In the genomic region with DNA sequence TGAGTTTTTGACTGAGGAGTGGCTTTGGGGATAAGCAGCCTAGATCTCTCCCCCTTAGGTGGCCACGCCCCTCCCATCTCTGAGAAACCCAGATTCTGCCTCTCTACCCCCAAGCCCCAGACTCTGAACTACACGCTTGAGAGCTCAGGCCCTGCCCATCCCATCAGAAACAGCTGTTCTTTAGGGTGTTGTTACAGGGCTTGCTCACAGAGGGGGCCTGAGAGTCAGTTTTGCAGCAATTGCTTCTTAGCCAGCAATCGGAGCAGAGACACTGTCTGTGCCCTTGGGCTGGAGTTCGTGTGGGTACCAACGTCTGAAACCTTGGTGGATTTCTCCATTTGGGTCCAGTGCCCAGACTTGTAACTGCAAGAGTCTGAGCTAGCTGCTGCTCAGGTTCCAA, we compare ENCODE assay signal across 8 mouse cellular contexts. TPM values are rescaled to one million over a fixed set of nuclear protein-coding genes. Genes with fewer than 3 reads are reported as not detected.
DNase-seq lines count a peak whose midpoint lies in the region; ATAC-seq lines count a peak whose summit lies in the region.

No protein-coding gene starts in this region.

- no peak overlapping the region for H3K4me3 ChIP-seq in forebrain, embryonic 13.5 days

- H3K36me3 ChIP-seq in forebrain, embryonic 13.5 days (ENCODE audit: poor library complexity, severe bottlenecking), result no peaks in the 10 kb centered on the region

- 2% methylated on average over 5 of the region's 5 CpGs for WGBS in forebrain, embryonic 13.5 days

- H3K27ac ChIP-seq in forebrain, embryonic 13.5 days, result no peak overlapping the region

- DNase-seq in B cell, adult 2 months, result peak; percentile 21 to 30
- DNase-seq in adrenal gland, adult (ENCODE audit: inconsistent age in 2 of 2, low spot score in 1 of 2), result peak; percentile 51 to 78
- DNase-seq in left cerebral cortex, adult 11 months (ENCODE audit: low spot score), result peak; percentile 51
- peak; percentile 36 for DNase-seq in right cerebral cortex, postnatal 14 days
- no peak for DNase-seq in adipocyte (ENCODE audit: low spot score)

- no peak overlapping the region for H3K9ac ChIP-seq in forebrain, embryonic 13.5 days

- no peaks in the 10 kb centered on the region for H3K9me3 ChIP-seq in forebrain, embryonic 13.5 days (replicated peaks)

- peaks cover 59% of the 10 kb centered on the region for H3K27me3 ChIP-seq in forebrain, embryonic 13.5 days

- ATAC-seq in forebrain, embryonic 13.5 days, result peak; percentile 50; the same call in 1 of the 2 replicates
- ATAC-seq in hematopoietic stem cell, adult 5-6 weeks (replicated peaks in 1 of 2; ENCODE audit: insufficient read depth in 1 of 2, low FRiP score in 2 of 2, low TSS enrichment in 1 of 2, low read depth in 1 of 2, poor library complexity in 2 of 2, severe bottlenecking in 2 of 2), result peak; percentile 63 to 83; a peak in 3 of 4 replicates
- peak; percentile 72 for ATAC-seq in megakaryocyte-erythroid progenitor cell, adult 5-6 weeks (replicated peaks; ENCODE audit: low FRiP score, low TSS enrichment, poor library complexity, severe bottlenecking)

- H3K4me1 ChIP-seq in forebrain, embryonic 13.5 days, result peaks cover 45% of the 10 kb centered on the region

- peak overlapping the region; percentile 10 for H3K4me2 ChIP-seq in forebrain, embryonic 13.5 days

RNA-seq across cellular contexts. Expression of gene Sdk2, which starts 1.5 kb away (rescaled TPM):
- polyA plus RNA-seq in forebrain, embryonic 13.5 days (2015; fragmentation: Nextera tagmentation; extraction: Ambion mirVana), result 1.6 and 1.8 TPM in 2 replicates
- total RNA-seq in hematopoietic stem cell, adult 5-6 weeks (2017), result 0.06 TPM in 1 of 2 replicates, not detected in the other
- not detected in 2 replicates for total RNA-seq in megakaryocyte-erythroid progenitor cell, adult 5-6 weeks (2014; fragmentation: Nextera tagmentation)
- total RNA-seq in megakaryocyte-erythroid progenitor cell, adult 5-6 weeks (2017), result not detected in 2 replicates
